Mouse (Mus musculus): Measurements from ENCODE around the gene Rwdd4a.

Rwdd4a gene

DNA sequence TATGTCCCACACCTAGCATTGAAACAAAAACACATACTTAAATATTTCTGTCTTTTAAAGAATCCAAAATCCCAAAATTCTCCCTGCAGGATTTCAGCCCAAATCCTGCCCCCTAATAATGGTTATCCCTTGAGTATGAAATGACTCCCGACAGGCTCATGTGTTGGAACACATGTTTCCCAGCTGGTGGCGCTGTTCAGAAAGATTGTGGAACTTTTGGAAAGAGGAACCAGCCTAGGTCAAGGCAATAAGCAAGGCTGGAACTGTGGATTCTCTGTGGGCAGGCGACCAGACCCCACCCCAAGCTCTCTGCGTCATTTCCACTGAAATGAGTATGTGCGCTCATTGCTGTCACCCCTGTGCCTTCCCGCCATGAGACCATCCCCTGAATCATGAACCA is 20.1 kb downstream of the Rwdd4a start:
- Histone ChIP-seq H3K27me3 (ENCODE audit: control insufficient read depth, insufficient read depth, low read length, poor library complexity, severe bottlenecking) (no peaks in the 10 kb centered on the region), H3K36me3 (ENCODE audit: control insufficient read depth, insufficient read depth, low read length, poor library complexity, severe bottlenecking) (peaks cover 4% of the 10 kb centered on the region; the same call in 1 of the 2 replicates)
- DNase-seq (ENCODE audit: low read depth, low spot score), result peak; percentile 32

- H3K27me3 ChIP-seq (ENCODE audit: control insufficient read depth, insufficient read depth, low read length, poor library complexity, severe bottlenecking), result no peaks in the 10 kb centered on the region
- no peak for DNase-seq (ENCODE audit: low read depth, low spot score)
- peaks cover under 1% of the 10 kb centered on the region; the same call in 1 of the 2 replicates for H3K36me3 ChIP-seq (ENCODE audit: control insufficient read depth, insufficient read depth, low read length, poor library complexity, severe bottlenecking)
Measured at GRCm38 (mm10) chr8:47556446-47556845, 23.0 kb downstream of the Rwdd4a start.

- DNase-seq (ENCODE audit: low read depth, low spot score), result no peak
- no peaks in the 10 kb centered on the region for H3K36me3 ChIP-seq (ENCODE audit: control insufficient read depth, insufficient read depth, low read length, poor library complexity, severe bottlenecking)
- H3K27me3 ChIP-seq (ENCODE audit: control insufficient read depth, insufficient read depth, low read length, poor library complexity, severe bottlenecking), result no peaks in the 10 kb centered on the region
Measured at GRCm38 (mm10) chr8:47558274-47558673, 24.8 kb downstream of the Rwdd4a start.

GRCm38 (mm10) chr8:47560801-47561200 is 27.3 kb downstream of the Rwdd4a start:
- DNase-seq (ENCODE audit: low read depth, low spot score), result no peak
- Histone ChIP-seq H3K36me3 (ENCODE audit: control insufficient read depth, insufficient read depth, low read length, poor library complexity, severe bottlenecking) (no peaks in the 10 kb centered on the region), H3K27me3 (ENCODE audit: control insufficient read depth, insufficient read depth, low read length, poor library complexity, severe bottlenecking) (no peaks in the 10 kb centered on the region)

- DNase-seq (ENCODE audit: low read depth, low spot score), result no peak
- no peaks in the 10 kb centered on the region for H3K36me3 ChIP-seq (ENCODE audit: control insufficient read depth, insufficient read depth, low read length, poor library complexity, severe bottlenecking)
- no peaks in the 10 kb centered on the region for H3K27me3 ChIP-seq (ENCODE audit: control insufficient read depth, insufficient read depth, low read length, poor library complexity, severe bottlenecking)
Measured at GRCm38 (mm10) chr8:47566551-47566950, 33.1 kb downstream of the Rwdd4a start.

- H3K36me3 ChIP-seq (ENCODE audit: control insufficient read depth, insufficient read depth, low read length, poor library complexity, severe bottlenecking), result no peaks in the 10 kb centered on the region
- DNase-seq (ENCODE audit: low read depth, low spot score), result no peak
- no peaks in the 10 kb centered on the region for H3K27me3 ChIP-seq (ENCODE audit: control insufficient read depth, insufficient read depth, low read length, poor library complexity, severe bottlenecking)
Measured at GRCm38 (mm10) chr8:47568098-47568497, 34.6 kb downstream of the Rwdd4a start.

- DNase-seq (ENCODE audit: low read depth, low spot score), result no peak
- H3K27me3 ChIP-seq (ENCODE audit: control insufficient read depth, insufficient read depth, low read length, poor library complexity, severe bottlenecking), result no peaks in the 10 kb centered on the region
- no peaks in the 10 kb centered on the region for H3K36me3 ChIP-seq (ENCODE audit: control insufficient read depth, insufficient read depth, low read length, poor library complexity, severe bottlenecking)
Measured at GRCm38 (mm10) chr8:47570161-47570560, 36.7 kb downstream of the Rwdd4a start.

GRCm38 (mm10) chr8:47573482-47573881 is 40.0 kb downstream of the Rwdd4a start:
- DNase-seq (ENCODE audit: low read depth, low spot score), result no peak
- Histone ChIP-seq H3K27me3 (ENCODE audit: control insufficient read depth, insufficient read depth, low read length, poor library complexity, severe bottlenecking) (no peaks in the 10 kb centered on the region), H3K36me3 (ENCODE audit: control insufficient read depth, insufficient read depth, low read length, poor library complexity, severe bottlenecking) (no peaks in the 10 kb centered on the region)

GRCm38 (mm10) chr8:47581454-47581853 is 48.0 kb downstream of the Rwdd4a start:
- Histone ChIP-seq H3K36me3 (ENCODE audit: control insufficient read depth, insufficient read depth, low read length, poor library complexity, severe bottlenecking) (no peaks in the 10 kb centered on the region), H3K27me3 (ENCODE audit: control insufficient read depth, insufficient read depth, low read length, poor library complexity, severe bottlenecking) (no peaks in the 10 kb centered on the region; the same call in 1 of the 2 replicates)
- DNase-seq (ENCODE audit: low read depth, low spot score), result no peak

DNA sequence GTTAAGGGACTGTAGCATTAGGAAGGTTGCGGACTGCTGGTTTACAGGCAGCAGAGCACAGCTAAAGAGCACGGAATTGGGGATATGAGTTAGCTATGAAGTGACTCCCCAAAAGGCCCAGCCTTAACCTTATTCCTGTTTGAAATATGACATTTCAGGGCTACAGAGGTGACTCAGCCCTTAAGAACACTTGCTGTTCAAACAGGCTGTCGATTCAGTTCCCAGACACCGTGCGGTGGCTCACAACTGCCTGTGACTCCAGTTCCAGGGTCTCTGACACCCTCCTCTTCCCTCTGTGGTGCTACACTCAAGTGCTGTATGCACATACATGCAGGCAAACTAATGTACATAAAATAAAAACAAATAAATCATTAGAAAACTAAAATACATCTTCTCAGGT is 55.2 kb downstream of the Rwdd4a start:
- Histone ChIP-seq H3K27me3 (ENCODE audit: control insufficient read depth, insufficient read depth, low read length, poor library complexity, severe bottlenecking) (no peaks in the 10 kb centered on the region), H3K36me3 (ENCODE audit: control insufficient read depth, insufficient read depth, low read length, poor library complexity, severe bottlenecking) (no peaks in the 10 kb centered on the region)
- no peak for DNase-seq (ENCODE audit: low read depth, low spot score)

- Histone ChIP-seq H3K27me3 (ENCODE audit: control insufficient read depth, insufficient read depth, low read length, poor library complexity, severe bottlenecking) (no peaks in the 10 kb centered on the region), H3K36me3 (ENCODE audit: control insufficient read depth, insufficient read depth, low read length, poor library complexity, severe bottlenecking) (no peaks in the 10 kb centered on the region)
- no peak for DNase-seq (ENCODE audit: low read depth, low spot score)
Measured at GRCm38 (mm10) chr8:47590400-47590799, 56.9 kb downstream of the Rwdd4a start.

DNA sequence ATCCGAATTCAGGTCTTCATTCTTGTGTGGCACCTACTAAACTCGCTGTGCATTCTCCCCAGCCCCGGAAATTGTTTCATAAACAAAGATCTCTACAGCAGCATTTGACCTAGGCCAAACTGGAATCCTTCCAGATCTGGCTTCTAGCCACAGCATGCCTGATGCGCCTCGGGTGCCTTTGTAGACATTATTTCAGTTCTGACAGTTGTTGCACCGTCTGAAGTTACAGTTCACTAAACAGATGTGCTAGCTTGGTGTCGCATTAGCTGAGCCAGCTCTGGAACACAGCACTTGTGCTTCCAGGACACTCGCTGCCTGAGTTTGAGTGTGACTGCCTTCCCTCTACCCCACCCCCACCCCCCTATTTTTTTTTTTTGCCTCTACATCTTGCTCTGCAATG is 67.2 kb downstream of the Rwdd4a start:
- H3K36me3 ChIP-seq (ENCODE audit: control insufficient read depth, insufficient read depth, low read length, poor library complexity, severe bottlenecking), result no peaks in the 10 kb centered on the region
- no peaks in the 10 kb centered on the region for H3K27me3 ChIP-seq (ENCODE audit: control insufficient read depth, insufficient read depth, low read length, poor library complexity, severe bottlenecking)
- DNase-seq (ENCODE audit: low read depth, low spot score), result no peak

Measured in splenic B cell, adult 2 months (primary cell).